Mouse (Mus musculus) liver, embryonic 14.5 days (tissue): ENCODE measurements at regions not wholly inside any gene's neighbourhood (a gene's known extent, or its start where the extent isn't known, plus 50 kb on each side); places are given as distances from the start of the nearest gene placed in this dataset.

Source experiments
- CTCF ChIP-seq: IDR thresholded peaks from 2 replicates; pipeline ENCODE4 v1.5.1; 2016; ENCODE audit warnings: antibody characterized with exemption, low read depth, control low read depth
- EP300 ChIP-seq: IDR thresholded peaks from 2 replicates; pipeline ENCODE4 v1.6.1; 2016; ENCODE audit warnings: antibody characterized with exemption, low read depth

GRCm38 (mm10) chr6:13920809-13921760, 49.8 kb upstream of the 2610001J05Rik start:
- TF ChIP-seq CTCF: no peak
- TF ChIP-seq EP300: no peak
